In the genomic region with DNA sequence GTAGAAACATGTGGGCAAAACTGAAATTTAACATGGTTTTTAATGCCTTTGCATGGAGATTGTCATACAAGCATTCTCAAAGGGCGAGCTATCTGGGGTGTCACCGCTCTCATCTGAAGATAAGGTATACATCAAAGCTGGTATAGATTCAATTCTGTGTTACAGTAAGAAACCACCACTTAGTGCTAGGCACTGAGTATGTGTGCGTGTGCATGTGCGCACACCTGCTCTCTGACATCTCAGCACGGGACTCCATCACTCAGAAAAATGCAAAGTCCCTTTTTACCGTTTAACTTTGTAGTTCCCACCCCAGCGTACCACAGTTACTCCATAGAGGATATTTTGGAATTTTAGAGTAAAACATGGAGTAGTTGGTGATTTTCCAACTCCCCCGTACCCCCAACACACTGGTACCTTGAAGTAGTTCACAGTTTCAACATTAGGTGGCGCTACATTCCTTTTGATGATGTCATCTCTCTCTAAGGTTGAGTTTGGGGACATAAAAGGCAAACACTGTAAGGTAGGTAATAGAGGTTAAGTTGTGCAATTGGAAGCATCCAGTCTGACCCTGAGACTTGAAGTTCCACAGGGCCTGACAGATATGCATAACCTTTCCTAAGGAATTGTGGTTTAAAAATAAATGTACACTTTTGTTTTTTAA, we compare ENCODE assay signal across 9 mouse cellular contexts.
DNase-seq lines count a peak whose midpoint lies in the region; ATAC-seq and TF ChIP-seq lines count a peak whose summit lies in the region.
"Had no signal": no experiment of that assay in that cellular context is flagged by ENCODE, and none has a peak within 500 bp of the region (broad histone marks: within the 10 kb centered on the region; RNA-seq: fewer than 3 reads in every experiment).

No protein-coding gene starts in this region.

- peak; percentile 43 for ATAC-seq in granulocyte monocyte progenitor cell, adult 5-6 weeks (replicated peaks; ENCODE audit: poor library complexity, severe bottlenecking)

- H3K4me1 ChIP-seq in E14TG2a.4 (replicated peaks; ENCODE audit: low read depth, low read length) = 0 out of 2 replicates have a peak, but pooled peaks cover 2% of the 10 kb centered on the region

- no peak overlapping the region for H3K27ac ChIP-seq in layer of hippocampus, adult 2 months
- H3K27ac ChIP-seq: embryonic facial prominence, embryonic 15.5 days had no signal

- H3K9me3 ChIP-seq in E14TG2a.4 (ENCODE audit: low read length) = no peaks in the 10 kb centered on the region
- H3K9me3 ChIP-seq: embryonic facial prominence, embryonic 15.5 days had no signal

- intact Hi-C loops in left cerebral cortex, postnatal 4 days (cut with DNase I) = loop anchor here (5.0 kb wide), 1 partner anchor 381 kb away; the partner anchor contains the start of gene Fst

- no peak overlapping the region for H3K4me3 ChIP-seq in layer of hippocampus, adult 2 months
- H3K4me3 ChIP-seq in E14TG2a.4 (replicated peaks; ENCODE audit: low read length) = no peak overlapping the region
- H3K4me3 ChIP-seq: embryonic facial prominence, embryonic 15.5 days had no signal

- peak; percentile 24 to 66 for DNase-seq in layer of hippocampus, adult 2 months (ENCODE audit: low spot score in 2 of 2)
- DNase-seq in layer of hippocampus, adult 9-11 months = no peak
- peak; percentile 63 for DNase-seq in adipocyte (ENCODE audit: low spot score)
- peak; percentile 6 for DNase-seq in left cerebral cortex, postnatal 4 days
- peak; percentile 33 for DNase-seq in retina, postnatal 7 days (ENCODE audit: low read depth, low spot score)
- no peak for DNase-seq in ovary, postnatal 36 days (ENCODE audit: low spot score)

- TF ChIP-seq CTCF in layer of hippocampus, adult 2 months (conservative IDR thresholded peaks at IDR 0.05) = peak; percentile 94
- TF ChIP-seq CTCF in E14TG2a.4 (conservative IDR thresholded peaks at IDR 0.05; ENCODE audit: low read length) = peak; percentile 78

- H3K36me3 ChIP-seq in E14TG2a.4 (ENCODE audit: insufficient read depth, low read length) = no peaks in the 10 kb centered on the region
- H3K36me3 ChIP-seq: embryonic facial prominence, embryonic 15.5 days had no signal

- no peaks in the 10 kb centered on the region for H3K27me3 ChIP-seq in E14TG2a.4 (ENCODE audit: insufficient read depth, low read length)
- H3K27me3 ChIP-seq: embryonic facial prominence, embryonic 15.5 days had no signal

Comparison
In these comparisons a context has a peak if more than half of its experiments do, and no peak if none do; other contexts are left out.
1. DNase-seq: peak in layer of hippocampus, adult 2 months (2 of 2), adipocyte (single experiment), left cerebral cortex, postnatal 4 days (single experiment) and retina, postnatal 7 days (single experiment); none in layer of hippocampus, adult 9-11 months (single experiment) and ovary, postnatal 36 days (single experiment).